Mouse (Mus musculus): ENCODE measurements around the gene Rpap1. TPM values are rescaled to one million over a fixed set of nuclear protein-coding genes. Genes with fewer than 3 reads are reported as not detected.

Rpap1 gene
- polyA plus RNA-seq, 1 experiment from 2014 or later: 26.7 TPM

DNA sequence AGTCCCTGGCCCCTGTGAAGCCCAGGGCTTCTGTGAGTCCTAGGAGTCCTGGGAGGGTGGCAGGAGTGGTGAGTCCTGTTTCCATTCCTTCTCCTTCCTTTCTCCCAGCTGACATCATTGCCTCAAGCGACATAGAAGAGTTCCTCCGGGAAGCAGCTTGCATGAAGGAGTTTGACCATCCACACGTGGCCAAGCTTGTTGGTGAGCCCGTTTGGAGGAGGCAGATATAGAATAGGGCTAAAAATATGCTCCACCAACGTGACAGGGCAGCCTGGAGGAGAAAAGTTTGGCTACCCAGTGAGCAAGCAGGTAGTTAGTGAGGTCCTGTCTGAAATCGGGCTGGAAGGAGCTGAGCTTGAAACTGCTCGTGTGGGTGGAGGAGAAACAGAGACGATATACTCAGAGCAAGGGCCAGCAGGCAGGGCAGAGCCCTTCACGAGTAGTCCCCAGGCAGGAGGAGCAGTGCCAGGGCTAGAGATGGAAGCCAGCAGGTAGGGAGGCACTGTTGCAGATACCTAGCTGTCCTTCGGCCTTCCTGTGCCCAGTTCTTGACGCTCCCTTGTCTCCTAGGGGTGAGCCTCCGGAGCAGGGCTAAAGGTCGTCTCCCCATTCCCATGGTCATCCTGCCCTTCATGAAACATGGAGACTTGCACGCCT lies 24.3 kb upstream of the Rpap1 start:
- 87% methylated on average over 14 of the region's 14 CpGs for WGBS
- H3K9ac ChIP-seq (ENCODE audit: low read length): no peak overlapping the region
- no peak overlapping the region for H3K4me3 ChIP-seq (replicated peaks; ENCODE audit: low read length)
- no peaks in the 10 kb centered on the region for H3K36me3 ChIP-seq (ENCODE audit: control insufficient read depth, insufficient read depth, low read length)
- H3K4me2 ChIP-seq (ENCODE audit: low read depth, low read length): no peak overlapping the region
- no peaks in the 10 kb centered on the region for H3K9me3 ChIP-seq (replicated peaks; ENCODE audit: control insufficient read depth, low read length)
- no peak overlapping the region for H3K27ac ChIP-seq (ENCODE audit: low read length)
- peaks cover 6% of the 10 kb centered on the region; the same call in 1 of the 2 replicates for H3K4me1 ChIP-seq (ENCODE audit: control insufficient read depth, insufficient read depth, low read length)
- ATAC-seq (ENCODE audit: insufficient read depth, low FRiP score): no peak
- no peaks in the 10 kb centered on the region for H3K27me3 ChIP-seq (ENCODE audit: control insufficient read depth, insufficient read depth, low read length)

GRCm38 (mm10) chr2:119810890-119811289 lies 23.6 kb upstream of the Rpap1 start:
- Histone ChIP-seq H3K27ac (ENCODE audit: low read length) (no peak overlapping the region), H3K4me2 (ENCODE audit: low read depth, low read length) (no peak overlapping the region), H3K4me1 (ENCODE audit: control insufficient read depth, insufficient read depth, low read length) (peaks cover 9% of the 10 kb centered on the region; the same call in 1 of the 2 replicates), H3K9me3 (replicated peaks; ENCODE audit: control insufficient read depth, low read length) (no peaks in the 10 kb centered on the region), H3K9ac (ENCODE audit: low read length) (no peak overlapping the region), H3K4me3 (replicated peaks; ENCODE audit: low read length) (no peak overlapping the region), H3K27me3 (ENCODE audit: control insufficient read depth, insufficient read depth, low read length) (no peaks in the 10 kb centered on the region), H3K36me3 (ENCODE audit: control insufficient read depth, insufficient read depth, low read length) (no peaks in the 10 kb centered on the region)
- ATAC-seq (ENCODE audit: insufficient read depth, low FRiP score): no peak
- 87% methylated on average over 12 of the region's 12 CpGs for WGBS

GRCm38 (mm10) chr2:119808881-119809280 lies 21.5 kb upstream of the Rpap1 start:
- no peak overlapping the region for H3K4me2 ChIP-seq (ENCODE audit: low read depth, low read length)
- WGBS: 40% methylated on average over 4 of the region's 4 CpGs
- H3K36me3 ChIP-seq (ENCODE audit: control insufficient read depth, insufficient read depth, low read length): no peaks in the 10 kb centered on the region; the same call in 1 of the 2 replicates
- no peaks in the 10 kb centered on the region for H3K9me3 ChIP-seq (replicated peaks; ENCODE audit: control insufficient read depth, low read length)
- H3K4me3 ChIP-seq (replicated peaks; ENCODE audit: low read length): no peak overlapping the region
- peaks cover 24% of the 10 kb centered on the region for H3K4me1 ChIP-seq (ENCODE audit: control insufficient read depth, insufficient read depth, low read length)
- H3K27ac ChIP-seq (ENCODE audit: low read length): no peak overlapping the region
- 0 out of 2 replicates have a peak overlapping the region, but pooled peaks have one; percentile 32 for H3K9ac ChIP-seq (ENCODE audit: low read length)
- no peaks in the 10 kb centered on the region for H3K27me3 ChIP-seq (ENCODE audit: control insufficient read depth, insufficient read depth, low read length)
- no peak for ATAC-seq (ENCODE audit: insufficient read depth, low FRiP score)

GRCm38 (mm10) chr2:119808438-119808837 lies 21.1 kb upstream of the Rpap1 start:
- H3K9me3 ChIP-seq (replicated peaks; ENCODE audit: control insufficient read depth, low read length): no peaks in the 10 kb centered on the region
- H3K9ac ChIP-seq (ENCODE audit: low read length): no peak overlapping the region
- H3K4me1 ChIP-seq (ENCODE audit: control insufficient read depth, insufficient read depth, low read length): peaks cover 28% of the 10 kb centered on the region
- ATAC-seq (ENCODE audit: insufficient read depth, low FRiP score): no peak
- 44% methylated on average over 4 of the region's 4 CpGs for WGBS
- H3K4me2 ChIP-seq (ENCODE audit: low read depth, low read length): no peak overlapping the region
- no peaks in the 10 kb centered on the region for H3K27me3 ChIP-seq (ENCODE audit: control insufficient read depth, insufficient read depth, low read length)
- H3K27ac ChIP-seq (ENCODE audit: low read length): no peak overlapping the region
- H3K36me3 ChIP-seq (ENCODE audit: control insufficient read depth, insufficient read depth, low read length): no peaks in the 10 kb centered on the region; the same call in 1 of the 2 replicates
- no peak overlapping the region for H3K4me3 ChIP-seq (replicated peaks; ENCODE audit: low read length)

- no peak overlapping the region for H3K27ac ChIP-seq (ENCODE audit: low read length)
- no peak overlapping the region for H3K4me2 ChIP-seq (ENCODE audit: low read depth, low read length)
- 0 out of 2 replicates have a peak overlapping the region, but pooled peaks have one; percentile 12 for H3K9ac ChIP-seq (ENCODE audit: low read length)
- no peak overlapping the region for H3K4me3 ChIP-seq (replicated peaks; ENCODE audit: low read length)
- H3K36me3 ChIP-seq (ENCODE audit: control insufficient read depth, insufficient read depth, low read length): no peaks in the 10 kb centered on the region; the same call in 1 of the 2 replicates
- no peaks in the 10 kb centered on the region for H3K9me3 ChIP-seq (replicated peaks; ENCODE audit: control insufficient read depth, low read length)
- no peaks in the 10 kb centered on the region for H3K27me3 ChIP-seq (ENCODE audit: control insufficient read depth, insufficient read depth, low read length)
- H3K4me1 ChIP-seq (ENCODE audit: control insufficient read depth, insufficient read depth, low read length): peaks cover 52% of the 10 kb centered on the region
- 62% methylated on average over 8 of the region's 8 CpGs for WGBS
- no peak for ATAC-seq (ENCODE audit: insufficient read depth, low FRiP score)
These were observed 18.2 kb upstream of the Rpap1 start for GRCm38 (mm10) chr2:119805536-119805935.

DNA sequence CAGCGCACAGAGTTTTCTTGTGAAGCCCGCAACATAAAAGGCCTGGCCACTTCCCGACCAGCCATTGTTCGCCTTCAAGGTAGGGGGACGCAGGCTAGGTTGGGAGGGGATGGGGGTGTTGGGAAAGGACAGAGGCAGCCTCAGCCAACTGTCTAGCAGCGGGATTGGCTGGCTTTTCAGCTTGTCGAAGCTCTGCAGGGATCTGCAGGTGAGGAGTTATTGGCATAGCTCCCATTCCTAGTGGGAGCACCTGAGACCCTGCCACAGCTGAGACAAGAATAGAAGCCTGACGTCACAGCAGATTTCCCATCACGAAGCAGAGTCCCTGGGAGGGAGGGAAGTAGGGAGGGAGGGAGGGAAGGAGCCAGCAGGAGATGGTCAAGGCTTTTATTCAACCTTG lies 17.4 kb upstream of the Rpap1 start:
- Histone ChIP-seq H3K9me3 (replicated peaks; ENCODE audit: control insufficient read depth, low read length) (no peaks in the 10 kb centered on the region), H3K36me3 (ENCODE audit: control insufficient read depth, insufficient read depth, low read length) (no peaks in the 10 kb centered on the region; the same call in 1 of the 2 replicates), H3K4me2 (ENCODE audit: low read depth, low read length) (no peak overlapping the region), H3K4me1 (ENCODE audit: control insufficient read depth, insufficient read depth, low read length) (peaks cover 56% of the 10 kb centered on the region), H3K9ac (ENCODE audit: low read length) (no peak overlapping the region), H3K27me3 (ENCODE audit: control insufficient read depth, insufficient read depth, low read length) (no peaks in the 10 kb centered on the region), H3K4me3 (replicated peaks; ENCODE audit: low read length) (no peak overlapping the region), H3K27ac (ENCODE audit: low read length) (no peak overlapping the region)
- 59% methylated on average over 9 of the region's 9 CpGs for WGBS
- ATAC-seq (ENCODE audit: insufficient read depth, low FRiP score): no peak

- no peak for ATAC-seq (ENCODE audit: insufficient read depth, low FRiP score)
- no peak overlapping the region for H3K4me2 ChIP-seq (ENCODE audit: low read depth, low read length)
- no peak overlapping the region for H3K9ac ChIP-seq (ENCODE audit: low read length)
- no peaks in the 10 kb centered on the region; the same call in 1 of the 2 replicates for H3K36me3 ChIP-seq (ENCODE audit: control insufficient read depth, insufficient read depth, low read length)
- no peaks in the 10 kb centered on the region for H3K27me3 ChIP-seq (ENCODE audit: control insufficient read depth, insufficient read depth, low read length)
- 68% methylated on average over 5 of the region's 5 CpGs for WGBS
- no peak overlapping the region for H3K4me3 ChIP-seq (replicated peaks; ENCODE audit: low read length)
- peaks cover 56% of the 10 kb centered on the region for H3K4me1 ChIP-seq (ENCODE audit: control insufficient read depth, insufficient read depth, low read length)
- no peaks in the 10 kb centered on the region for H3K9me3 ChIP-seq (replicated peaks; ENCODE audit: control insufficient read depth, low read length)
- H3K27ac ChIP-seq (ENCODE audit: low read length): no peak overlapping the region
These were observed 16.9 kb upstream of the Rpap1 start for GRCm38 (mm10) chr2:119804275-119804628.

- Histone ChIP-seq H3K9ac (ENCODE audit: low read length) (0 out of 2 replicates have a peak overlapping the region, but pooled peaks have one; percentile 12), H3K4me2 (ENCODE audit: low read depth, low read length) (no peak overlapping the region), H3K4me3 (replicated peaks; ENCODE audit: low read length) (no peak overlapping the region), H3K4me1 (ENCODE audit: control insufficient read depth, insufficient read depth, low read length) (peaks cover 59% of the 10 kb centered on the region), H3K27ac (ENCODE audit: low read length) (peak overlapping the region; percentile 59; the same call in 1 of the 2 replicates), H3K9me3 (replicated peaks; ENCODE audit: control insufficient read depth, low read length) (no peaks in the 10 kb centered on the region), H3K36me3 (ENCODE audit: control insufficient read depth, insufficient read depth, low read length) (no peaks in the 10 kb centered on the region; the same call in 1 of the 2 replicates), H3K27me3 (ENCODE audit: control insufficient read depth, insufficient read depth, low read length) (no peaks in the 10 kb centered on the region)
- WGBS: 51% methylated on average over 6 of the region's 6 CpGs
- no peak for ATAC-seq (ENCODE audit: insufficient read depth, low FRiP score)
These were observed 16.4 kb upstream of the Rpap1 start for GRCm38 (mm10) chr2:119803618-119804274.
